Mouse (Mus musculus) ovary, postnatal 36 days (tissue): Measurements from ENCODE around the gene Dhx15.

Source experiments
- DNase-seq: peaks from one replicate; pipeline ENCODE4 v3.0.0; 2022; ENCODE audit warnings: low spot score, mixed read lengths

Gene Dhx15

GRCm38 (mm10) chr5:52110808-52111663 is 79.3 kb downstream of the Dhx15 start:
- DNase-seq = no peak
